Mouse (Mus musculus): ENCODE results near the gene Bok.
"Not testable (repeated sequence)": the region's sequence is repeated elsewhere in the genome, so short reads cannot be mapped to it uniquely, and the experiment has no call there.

Gene Bok

DNA sequence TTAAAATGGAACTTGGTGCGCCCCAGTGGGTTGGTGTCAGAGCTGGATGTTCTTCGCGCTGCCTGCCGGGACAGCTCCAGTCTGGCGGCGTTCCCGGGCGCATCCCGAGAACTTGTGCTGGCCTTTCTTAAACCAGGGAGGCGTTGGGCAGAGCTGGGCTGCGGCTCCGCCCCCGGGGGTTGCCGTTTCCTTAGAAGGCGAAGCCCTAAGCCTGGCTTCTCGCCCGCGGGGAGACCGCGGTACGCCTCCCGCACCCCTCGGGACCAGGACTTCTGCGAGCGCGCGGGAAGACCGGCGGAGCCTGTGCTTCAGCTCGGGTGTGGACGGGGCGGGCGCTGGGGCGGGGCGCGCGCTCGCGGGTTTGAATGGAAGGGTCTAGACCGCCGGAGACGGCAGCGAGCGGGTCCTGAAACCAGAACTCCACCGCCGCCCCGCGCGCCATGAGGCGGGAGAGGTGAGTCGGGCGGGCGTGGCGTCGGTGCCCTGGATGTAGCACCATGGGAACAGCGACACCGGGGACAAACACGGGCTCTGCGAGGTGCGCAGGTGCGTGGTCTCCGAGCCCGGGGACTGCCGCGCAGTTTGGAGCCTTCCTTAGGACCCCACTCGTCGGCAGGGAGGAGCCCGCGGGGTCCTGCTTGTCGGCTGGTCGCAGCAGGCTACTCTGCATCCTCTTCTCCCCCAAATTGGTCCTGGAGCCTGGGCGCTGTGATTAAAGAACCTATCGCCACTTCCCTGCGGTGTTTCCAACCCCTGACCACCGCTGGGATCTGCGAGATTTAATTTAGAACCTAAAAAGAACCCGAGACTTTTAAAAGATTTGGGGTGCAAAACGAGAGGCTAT, at the start of gene Bok:
Gene Bok (plus strand): TSS at position 260 of the 844 bp plus-strand sequence.
- DNase-seq (ENCODE audit: low read depth, low spot score): peak; percentile 85

DNA sequence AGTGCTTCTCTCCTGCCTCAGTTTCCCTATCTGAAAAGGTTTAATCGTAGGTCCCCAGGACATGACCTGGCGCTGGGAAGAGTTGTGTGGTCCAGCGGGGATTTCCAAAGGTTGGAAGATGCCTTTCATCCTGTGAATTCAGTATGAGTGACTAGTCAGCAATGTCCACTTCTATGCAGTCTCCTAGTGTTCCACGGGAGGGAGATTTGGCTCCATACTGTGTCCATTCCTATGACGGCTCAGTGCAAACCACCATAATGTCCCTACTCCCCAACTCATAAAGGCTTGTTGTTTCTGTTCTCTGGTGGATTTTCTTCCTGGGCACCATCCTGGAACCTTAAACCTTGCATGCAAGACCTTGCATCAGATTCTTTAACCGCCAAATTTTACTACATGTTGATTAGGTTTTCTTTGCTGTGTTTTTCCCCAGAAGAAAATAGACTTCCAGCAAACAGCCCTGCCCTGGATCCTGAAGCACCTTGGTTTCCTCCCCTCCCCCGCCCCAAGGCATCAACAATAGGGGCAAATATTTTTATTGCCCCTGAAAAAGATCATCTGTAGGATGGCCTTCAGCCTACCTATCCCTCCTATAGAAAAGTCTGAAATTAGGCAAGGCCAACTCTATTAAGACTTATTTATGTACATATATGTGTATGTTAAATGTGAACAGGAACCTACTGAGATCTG, 49.1 kb upstream of the Bok start:
- DNase-seq (ENCODE audit: low read depth, low spot score): no peak

DNA sequence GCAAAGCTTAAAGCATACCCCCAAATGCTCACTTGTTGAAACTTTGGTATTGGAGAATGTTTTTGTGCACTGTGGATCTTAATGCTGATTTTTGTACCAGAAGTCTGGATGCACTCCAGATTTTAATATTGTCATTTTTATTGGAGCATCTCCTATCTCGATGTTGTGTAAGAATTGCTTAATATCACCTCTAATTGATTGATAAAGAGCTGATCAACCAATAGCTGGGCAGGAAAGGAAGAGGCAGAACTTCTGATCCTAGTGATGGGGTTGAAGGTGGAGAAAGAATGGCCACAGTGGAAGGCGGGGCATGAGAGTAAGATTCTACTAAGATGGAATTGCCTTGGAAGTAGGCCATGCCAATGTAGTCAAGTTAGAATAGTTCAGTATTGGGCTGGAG, 43.5 kb upstream of the Bok start:
- no peak for DNase-seq (ENCODE audit: low read depth, low spot score)

DNA sequence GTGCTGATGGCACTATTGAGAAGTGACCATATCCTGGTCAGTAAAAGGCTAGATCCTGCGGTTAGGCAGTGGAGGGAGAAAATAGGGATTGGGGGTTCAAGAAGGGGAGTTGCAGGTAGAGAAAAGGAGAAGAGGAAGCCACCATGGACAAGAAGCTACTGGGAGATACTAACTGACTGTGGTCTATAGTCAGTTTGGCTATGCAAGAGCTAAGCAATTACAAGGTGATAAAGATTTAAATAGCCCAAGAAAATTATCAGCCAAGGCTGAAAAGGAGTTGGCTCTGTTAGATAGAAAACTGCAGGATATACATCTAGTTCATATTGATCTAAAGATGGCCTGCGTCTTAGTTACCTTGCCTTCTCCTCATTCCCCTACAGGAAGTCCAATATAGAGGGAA, 42.8 kb upstream of the Bok start:
- DNase-seq (ENCODE audit: low read depth, low spot score): no peak

DNA sequence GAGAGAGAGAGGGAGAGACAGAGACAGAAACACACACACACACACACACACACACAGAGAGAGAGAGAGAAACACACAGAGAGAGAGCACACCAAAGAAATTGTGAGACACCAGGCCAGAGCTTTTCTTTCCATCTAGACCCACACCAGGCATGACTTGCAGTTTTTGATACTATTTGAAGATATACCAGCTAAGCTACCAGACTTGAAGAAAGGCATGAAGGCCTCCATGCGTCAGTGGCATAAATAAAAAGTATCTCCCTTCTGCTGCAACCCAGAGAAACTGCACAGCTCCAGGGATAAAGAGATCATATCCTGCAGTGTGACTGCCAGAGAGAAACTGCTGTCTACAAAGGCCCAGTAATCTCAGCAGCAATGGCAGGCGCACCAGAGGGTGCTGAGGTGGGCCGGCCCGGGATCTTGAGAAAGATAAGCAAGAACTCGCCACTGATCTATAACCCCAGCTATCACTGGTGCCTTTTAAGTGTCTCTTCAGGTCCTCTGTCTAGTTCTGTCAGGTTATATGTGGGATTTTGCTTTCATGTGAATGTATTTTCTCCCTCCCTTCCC, 35.8 kb upstream of the Bok start:
- no peak for DNase-seq (ENCODE audit: low read depth, low spot score)

DNA sequence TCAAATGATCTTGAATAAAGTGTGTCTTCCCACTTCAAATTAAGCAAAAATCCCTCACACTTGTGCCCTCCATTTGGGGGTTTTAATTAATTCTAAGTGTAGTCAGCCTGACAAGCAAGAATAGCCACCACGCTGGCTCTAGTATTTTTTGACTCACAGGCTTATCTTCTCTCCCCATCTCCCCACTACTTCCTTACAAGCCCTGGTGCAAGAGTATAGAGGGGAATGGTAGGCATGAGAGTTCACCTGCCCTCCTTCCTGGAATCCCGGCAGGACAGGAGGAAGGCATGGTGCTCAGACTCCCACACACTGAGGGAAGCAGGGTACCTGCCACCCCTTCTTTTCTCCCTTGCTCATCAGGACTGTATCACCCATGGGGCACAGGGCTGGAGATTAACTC, 31.2 kb upstream of the Bok start:
- DNase-seq (ENCODE audit: low read depth, low spot score): no peak

DNA sequence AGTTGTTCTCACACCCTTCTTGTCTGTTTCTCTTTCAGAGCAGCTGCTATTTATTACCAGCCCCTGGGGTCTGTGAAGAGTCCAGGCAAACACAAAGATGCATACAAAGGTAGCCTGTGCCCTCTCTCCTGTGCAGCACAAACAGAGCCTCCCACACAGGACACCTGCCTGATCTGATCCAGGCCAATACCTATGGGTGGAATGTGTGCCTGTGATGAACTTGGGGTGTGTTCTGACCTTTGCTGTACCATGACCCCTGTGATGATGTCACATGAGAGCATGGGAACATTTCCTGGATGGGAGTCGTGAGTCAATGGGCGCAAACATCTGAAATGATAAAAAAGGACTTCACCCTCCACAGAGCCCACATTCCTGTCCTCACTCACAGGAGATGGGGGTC, 30.7 kb upstream of the Bok start:
- no peak for DNase-seq (ENCODE audit: low read depth, low spot score)

DNA sequence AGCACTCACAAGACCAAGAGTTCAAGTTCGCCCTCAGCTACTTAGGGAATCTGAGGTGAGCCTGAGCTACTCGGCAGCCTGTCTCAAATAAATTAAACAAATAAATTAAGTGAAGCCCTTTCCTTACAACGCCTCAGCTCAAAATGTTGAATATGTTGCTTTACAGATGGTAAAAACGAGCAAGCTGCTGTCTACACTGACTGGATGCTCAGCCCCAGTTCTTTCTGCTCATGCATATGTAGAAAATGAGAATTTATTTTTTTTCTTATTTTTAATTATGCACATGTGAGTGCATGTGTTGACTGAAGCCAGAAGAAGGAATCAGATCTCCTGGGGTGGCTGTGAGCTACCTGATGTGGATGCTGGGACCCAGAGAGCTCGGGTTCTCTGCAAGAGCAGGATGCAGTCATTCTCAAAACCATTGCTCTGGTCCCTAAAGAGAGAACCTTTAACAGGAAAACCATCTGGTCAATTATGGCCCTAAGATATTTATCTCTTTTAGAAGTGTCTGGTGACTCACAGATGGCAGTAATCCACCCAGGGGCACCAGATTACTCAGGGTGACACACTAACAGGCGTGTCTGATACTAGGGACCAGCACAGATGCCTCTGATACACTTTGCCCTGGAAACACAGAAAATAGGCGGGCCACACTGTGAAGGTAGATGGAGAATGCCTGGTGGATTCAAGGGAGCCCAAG, 29.0 kb upstream of the Bok start:
- DNase-seq (ENCODE audit: low read depth, low spot score): no peak

DNA sequence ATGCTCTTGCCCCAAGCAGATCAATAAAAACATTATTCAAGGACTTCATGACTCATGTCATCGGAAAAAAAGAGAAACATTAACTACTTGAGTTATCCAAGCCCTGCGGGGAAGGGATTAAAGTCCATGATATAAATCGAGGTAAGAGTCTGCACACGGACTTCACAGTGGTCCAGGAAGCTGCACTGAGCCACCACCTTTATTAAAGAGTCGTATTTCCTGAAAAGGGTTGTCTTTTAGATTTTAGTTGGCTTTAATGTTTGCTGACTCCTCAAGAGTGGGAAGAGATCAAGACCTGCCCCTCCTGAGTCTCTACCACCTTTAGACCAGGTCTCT, 28.5 kb upstream of the Bok start:
- DNase-seq (ENCODE audit: low read depth, low spot score): no peak

DNA sequence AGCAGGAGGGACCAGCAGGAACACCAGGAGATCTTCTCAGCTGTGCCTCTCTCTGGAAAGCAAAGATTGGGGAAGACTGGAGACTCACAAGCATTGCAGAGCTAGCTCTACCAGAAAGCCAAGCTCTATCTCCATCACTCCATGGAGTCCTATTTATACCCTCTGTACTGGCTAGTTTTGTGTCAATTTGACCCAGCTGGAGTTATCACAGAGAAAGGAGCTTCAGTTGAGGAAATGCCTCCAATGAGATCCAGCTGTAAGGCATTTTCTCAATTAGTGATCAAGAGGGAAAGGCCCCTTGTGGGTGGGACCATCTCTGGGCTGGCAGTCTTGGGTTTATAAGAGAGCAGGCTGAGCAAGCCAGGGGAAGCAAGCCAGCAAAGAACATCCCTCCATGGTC, 26.9 kb upstream of the Bok start, which contains the start of gene Stk25:
Gene Stk25 (minus strand): TSS at position 101 of the 400 bp plus-strand sequence.
- not testable (repeated sequence) for DNase-seq (ENCODE audit: low read depth, low spot score)

DNA sequence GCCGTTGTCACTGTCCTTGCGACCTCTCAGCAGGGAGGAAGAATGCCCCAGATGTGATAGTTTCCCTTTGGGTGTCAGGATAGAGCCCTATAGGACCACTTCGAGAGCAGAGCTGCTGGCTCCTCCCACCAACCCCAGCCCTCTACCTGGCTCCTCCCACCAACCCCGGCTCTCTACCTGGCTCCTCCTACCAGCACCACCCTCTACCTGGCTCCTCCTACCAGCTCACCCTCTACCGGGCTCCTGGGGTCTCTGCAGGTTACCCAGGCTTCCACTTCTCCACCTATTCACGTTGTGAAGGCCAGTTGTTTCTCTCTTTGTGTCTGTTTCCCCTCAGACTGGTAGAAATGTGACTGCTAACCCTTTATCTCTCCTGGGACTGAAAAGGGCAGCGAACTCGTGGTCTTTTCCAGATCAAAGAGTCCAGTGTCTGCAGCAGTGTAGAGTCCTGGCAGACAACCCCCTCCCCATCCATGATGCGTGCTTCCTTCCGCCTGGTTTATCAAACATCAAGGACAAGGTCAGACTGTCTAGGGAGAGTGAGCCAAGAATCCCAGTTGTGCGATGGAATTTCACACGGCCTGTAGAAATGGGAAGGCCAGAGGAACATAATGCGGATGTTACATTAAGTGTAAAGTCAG, 17.6 kb upstream of the Bok start:
- peak; percentile 92 for DNase-seq (ENCODE audit: low read depth, low spot score)

DNA sequence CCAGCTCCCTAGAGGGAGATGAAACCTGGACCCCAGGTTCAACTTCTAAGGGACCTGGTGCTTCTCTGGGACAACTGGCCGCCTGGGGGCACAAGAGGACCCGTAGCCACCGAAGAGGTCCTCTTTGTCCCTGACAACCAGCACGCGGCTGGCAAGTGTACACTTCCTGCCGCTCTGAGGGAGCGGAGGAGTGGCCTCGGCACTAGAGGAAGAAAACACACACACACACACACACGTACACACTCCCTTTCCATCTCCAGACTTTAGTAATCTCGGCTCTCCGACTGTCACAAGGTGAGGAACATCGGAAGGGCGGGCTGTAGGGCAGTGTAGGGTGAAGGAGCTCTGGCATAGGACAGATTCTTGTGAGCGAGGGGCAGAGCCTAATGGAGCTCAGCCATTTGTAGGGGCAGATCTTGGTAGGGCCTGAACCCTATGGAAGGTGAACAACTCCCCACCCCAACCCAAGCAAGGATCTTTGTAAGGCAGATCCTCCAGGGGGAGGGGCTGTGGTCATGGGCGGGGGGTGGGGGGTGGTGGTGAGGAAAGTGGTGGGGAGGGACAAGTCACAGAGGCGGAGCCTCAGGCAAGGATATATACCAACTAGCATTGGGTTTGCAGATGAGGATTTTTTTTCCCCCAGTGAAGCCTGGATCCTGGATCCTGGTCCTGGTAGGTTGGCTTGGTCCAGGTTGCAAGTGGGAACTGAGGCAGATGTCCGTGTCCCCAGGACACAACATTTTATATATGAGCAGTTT, 16.5 kb upstream of the Bok start:
- peak; percentile 93 for DNase-seq (ENCODE audit: low read depth, low spot score)

DNA sequence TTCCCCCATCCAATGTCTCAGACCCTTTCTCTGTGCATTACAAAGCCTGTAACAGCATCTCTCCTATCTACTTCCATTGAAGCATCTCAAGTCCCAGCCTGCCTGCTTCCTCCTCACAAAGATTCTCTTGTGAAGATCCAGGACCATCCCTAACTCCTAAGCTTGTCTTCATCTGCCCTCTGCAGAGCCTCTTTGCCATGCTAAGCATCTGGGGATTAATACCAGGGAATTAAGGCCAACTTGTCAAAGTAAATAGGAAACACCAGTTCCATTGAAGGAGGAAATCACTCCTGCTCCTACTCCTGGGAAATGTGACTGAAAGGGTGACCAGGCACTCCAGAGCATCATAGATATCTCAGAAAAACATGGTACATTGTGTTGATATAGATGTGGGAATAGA, 15.5 kb upstream of the Bok start:
- DNase-seq (ENCODE audit: low read depth, low spot score): no peak

DNA sequence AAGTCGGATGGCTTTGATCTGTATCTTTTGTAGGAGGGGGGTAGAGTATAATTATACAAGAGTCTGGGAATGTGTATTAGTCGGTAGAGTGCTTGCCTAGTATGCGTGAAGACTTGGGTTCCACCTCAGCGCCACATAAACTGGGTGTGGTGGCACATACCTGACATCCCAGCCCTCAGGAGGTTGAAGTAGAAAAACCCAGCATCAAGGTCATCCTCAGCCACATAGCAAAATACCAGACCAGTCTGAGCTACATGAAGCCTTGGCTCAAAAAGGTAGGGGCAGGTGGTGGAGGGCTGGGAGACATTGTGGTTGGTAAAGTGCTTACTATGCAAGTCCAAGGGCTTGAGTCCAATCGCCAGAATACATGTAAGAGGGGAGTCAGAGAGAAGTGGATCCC, 12.8 kb upstream of the Bok start:
- DNase-seq (ENCODE audit: low read depth, low spot score): peak; percentile 82

DNA sequence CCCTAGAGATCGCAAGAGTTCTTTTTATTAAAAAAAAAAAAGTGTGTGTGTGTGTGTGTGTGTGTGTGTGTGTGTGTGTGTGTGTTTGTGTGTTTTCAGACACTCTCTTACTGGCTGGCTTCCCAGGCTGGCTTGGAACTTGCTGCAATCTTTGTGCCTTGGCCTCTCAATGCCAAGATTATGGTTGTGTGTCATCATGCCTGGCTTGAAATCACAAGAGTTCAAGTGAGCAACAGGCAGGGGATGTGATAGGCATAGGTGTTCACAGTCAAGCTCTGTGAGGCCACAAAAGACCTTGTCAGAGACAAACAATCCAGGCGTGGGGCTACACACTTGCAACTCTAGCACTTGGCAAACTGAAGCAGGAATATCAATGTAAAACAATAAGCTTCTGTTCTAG, 7.1 kb upstream of the Bok start:
- no peak for DNase-seq (ENCODE audit: low read depth, low spot score)

DNA sequence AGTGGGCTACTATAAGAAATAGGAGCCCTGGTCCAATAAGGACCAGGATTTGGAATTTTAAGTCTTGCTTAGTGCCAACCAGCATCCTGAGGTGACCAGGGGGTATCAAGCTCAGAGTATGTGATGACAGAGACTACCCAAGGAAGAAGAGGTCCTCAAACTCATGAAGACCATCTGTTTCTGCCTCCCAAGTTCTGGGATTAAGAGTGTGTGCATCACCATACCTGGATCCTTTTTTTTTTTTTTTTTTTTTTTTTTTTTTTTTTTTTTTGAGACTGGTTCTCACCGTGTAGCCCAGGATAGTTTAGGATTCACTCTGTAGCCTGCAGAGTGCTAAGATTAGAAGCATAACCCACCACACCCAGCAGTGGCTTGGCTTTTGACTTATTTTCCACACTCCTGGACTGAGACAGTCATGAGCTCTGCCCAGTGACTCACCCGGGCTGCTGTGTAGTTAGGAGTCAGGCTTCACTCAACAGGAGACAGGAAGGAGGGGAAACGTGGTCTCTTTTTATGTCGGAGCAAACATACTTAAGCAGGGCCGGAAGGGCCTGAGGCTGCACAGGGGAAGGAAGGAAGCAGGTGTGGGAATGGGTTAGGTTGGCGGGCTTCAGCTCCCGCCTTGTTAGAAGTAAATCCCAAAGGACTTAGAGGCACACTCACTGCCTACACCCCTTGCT, 5.4 kb upstream of the Bok start:
- no peak for DNase-seq (ENCODE audit: low read depth, low spot score)

DNA sequence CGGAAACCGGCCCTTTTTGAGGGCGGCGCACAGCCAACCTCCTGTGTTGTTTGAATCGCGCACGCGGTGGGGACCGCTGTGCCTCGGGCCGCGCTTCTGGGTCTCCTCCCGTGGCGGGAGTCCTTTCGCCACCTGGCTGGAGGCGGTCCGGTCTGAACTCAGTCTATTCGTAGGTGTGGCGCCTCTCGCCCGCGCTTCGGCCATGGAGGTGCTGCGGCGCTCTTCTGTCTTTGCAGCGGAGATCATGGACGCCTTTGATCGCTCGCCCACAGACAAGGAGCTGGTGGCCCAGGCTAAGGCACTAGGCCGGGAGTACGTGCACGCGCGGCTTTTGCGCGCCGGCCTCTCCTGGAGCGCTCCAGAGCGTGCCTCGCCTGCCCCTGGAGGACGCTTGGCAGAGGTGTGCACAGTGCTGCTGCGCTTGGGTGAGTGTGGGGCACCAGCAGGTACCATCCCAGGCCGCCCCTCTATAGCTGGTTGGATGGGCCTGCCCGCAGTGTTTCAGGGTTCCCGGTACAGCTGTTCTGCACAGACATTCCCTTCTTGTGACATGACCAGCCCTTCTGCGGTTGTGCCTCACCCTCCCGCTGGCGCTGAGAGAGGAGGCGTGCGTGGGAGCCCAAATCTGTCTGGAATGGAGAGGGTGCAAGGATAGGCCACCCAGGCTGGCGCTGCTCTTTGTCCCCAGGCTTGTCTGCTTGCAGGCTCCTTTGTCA, 943 bp downstream of the Bok start:
- DNase-seq (ENCODE audit: low read depth, low spot score): peak; percentile 88

DNA sequence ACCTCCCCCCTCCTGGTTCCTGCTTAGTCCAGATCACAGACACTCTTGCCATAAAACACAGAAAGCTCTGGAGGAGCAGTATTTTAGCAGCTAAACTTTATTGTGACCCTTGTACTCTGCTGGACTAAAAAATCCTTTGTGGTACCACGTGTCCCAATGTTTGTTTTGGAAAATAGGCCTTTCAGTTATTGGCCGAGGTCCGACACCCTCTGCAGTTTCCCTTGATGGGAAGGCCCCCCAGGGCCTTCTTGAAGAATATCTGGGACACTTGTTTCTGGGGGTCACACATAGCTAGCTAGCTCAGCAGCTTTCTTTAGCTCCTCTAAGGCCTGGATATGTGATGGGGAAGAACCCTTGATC, 1.5 kb downstream of the Bok start:
- DNase-seq (ENCODE audit: low read depth, low spot score): no peak

DNA sequence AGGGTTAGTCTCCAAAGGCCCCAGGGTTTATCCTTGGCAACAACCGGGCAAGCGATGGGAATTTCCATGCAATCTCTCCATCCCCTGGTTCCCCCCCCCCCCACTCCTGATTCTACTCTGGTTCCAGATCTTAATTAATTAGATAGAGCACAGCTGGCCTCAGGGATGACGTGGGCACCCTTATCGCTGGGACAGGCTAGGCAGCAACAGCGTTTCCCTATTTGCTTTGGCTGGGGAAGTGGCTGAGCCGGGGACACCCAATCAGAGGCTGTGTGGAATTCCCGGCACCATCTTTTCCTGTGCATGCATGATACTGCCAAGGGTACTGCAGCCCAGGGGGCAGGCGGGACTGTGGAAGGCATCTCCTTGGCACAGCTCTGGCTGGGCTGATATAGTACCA, 2.7 kb downstream of the Bok start:
- DNase-seq (ENCODE audit: low read depth, low spot score): no peak

DNA sequence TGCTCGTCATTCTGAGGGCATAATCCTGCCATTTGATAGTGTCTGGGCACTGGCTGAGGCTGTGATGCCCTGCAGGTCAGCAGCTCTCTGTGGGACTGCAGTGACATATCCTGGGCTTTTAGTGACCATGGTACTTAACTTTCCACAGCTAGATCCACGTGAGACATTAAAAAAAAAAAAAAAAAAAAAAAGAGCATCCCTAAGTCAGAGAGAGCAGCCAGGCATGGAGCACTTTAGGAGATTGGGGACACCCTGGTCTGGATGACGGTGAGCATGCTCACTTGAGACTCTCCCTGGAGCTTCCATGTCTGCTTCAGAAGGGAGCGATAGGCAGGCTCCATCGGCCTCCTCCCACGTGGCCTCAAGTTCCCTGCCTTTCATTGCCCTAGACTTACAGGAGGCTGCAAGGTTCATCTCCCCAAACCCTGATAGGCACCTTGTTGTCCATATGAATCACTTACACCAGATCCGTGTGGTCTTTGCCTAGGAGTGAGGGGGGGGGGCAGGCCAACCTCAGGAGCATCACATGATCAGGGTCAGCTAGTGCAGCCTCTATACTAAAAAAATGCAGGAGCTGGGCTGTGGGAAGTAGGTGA, 4.5 kb downstream of the Bok start:
- DNase-seq (ENCODE audit: low read depth, low spot score): no peak
